Mouse (Mus musculus): ENCODE data around the gene Tmem108.

Gene Tmem108

GRCm38 (mm10) chr9:103549178-103549577 lies 212.5 kb downstream of the Tmem108 start:
- no peak for DNase-seq (ENCODE audit: low spot score in 2 of 2)

GRCm38 (mm10) chr9:103548606-103549005 lies 213.0 kb downstream of the Tmem108 start:
- DNase-seq (ENCODE audit: low spot score in 2 of 2) = no peak

DNA sequence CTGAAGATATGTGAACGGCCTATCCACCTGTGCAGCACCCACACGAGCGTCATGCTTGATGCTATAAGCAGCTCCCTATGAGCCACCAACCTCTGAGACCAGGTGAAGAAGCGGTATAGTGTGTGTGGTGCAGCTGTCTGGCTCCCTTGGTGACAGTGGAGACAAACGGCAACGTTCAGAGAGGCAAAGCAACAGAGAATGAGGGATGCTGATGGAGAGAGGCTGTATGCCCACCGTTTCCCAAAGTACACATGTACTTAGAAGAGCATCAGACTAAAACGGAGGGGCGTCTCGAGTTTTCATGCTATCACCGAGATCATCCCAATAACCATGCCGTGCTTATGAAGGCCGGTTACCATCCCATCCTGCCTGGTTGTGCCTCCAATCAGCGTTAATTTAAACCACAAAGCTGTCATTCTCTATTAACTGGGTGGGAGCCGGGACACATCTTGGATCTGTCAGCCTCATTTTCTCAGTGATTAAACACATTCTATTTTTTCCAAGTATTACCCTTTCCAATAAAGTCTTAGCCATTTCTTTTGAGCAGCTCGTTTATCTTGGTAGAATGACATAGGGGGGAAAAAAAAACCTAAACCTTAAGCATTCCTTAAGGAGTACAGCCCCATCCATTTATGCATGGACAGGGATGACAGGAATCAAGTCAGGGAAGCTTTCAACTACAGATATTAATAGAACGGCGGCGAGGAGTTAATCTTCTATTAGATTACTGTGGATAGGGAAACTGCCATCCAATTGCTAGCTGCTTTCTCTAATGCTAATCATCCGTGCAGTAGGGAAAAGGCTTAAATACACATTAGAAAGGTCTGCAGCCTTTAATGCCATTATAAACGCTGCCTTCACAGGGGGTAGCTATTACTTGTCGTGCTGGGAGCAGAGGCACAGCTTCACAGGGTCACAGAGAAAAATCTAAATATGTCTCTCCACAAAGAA lies 214.7 kb downstream of the Tmem108 start:
- DNase-seq (ENCODE audit: low spot score in 2 of 2) = no peak

DNA sequence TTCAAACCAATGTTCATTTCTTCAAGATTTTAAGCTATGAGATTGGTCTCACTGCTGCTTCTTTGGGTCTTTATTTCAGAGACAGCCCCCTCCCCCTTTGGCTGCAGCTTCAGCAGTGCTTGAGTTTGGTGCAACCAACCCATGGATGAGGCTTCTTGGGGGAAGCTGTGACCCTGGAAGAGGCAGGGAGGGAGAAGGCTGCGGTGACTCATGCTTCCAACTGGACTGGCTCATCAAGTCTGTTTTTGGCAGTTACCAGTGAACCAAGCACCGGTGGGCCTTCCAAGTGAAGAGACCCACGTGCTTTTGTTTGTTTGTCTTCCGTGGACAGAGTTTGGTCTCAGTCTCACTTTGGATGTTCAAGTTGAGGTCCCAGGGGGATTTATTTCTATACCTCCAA lies 215.9 kb downstream of the Tmem108 start:
- DNase-seq (ENCODE audit: low spot score in 2 of 2) = no peak

- no peak for DNase-seq (ENCODE audit: low spot score in 2 of 2)
These were observed 216.4 kb downstream of the Tmem108 start for GRCm38 (mm10) chr9:103545271-103545670.

GRCm38 (mm10) chr9:103544599-103544998 lies 217.0 kb downstream of the Tmem108 start:
- DNase-seq (ENCODE audit: low spot score in 2 of 2) = no peak

- no peak for DNase-seq (ENCODE audit: low spot score in 2 of 2)
These were observed 221.1 kb downstream of the Tmem108 start for GRCm38 (mm10) chr9:103540518-103540917.

DNA sequence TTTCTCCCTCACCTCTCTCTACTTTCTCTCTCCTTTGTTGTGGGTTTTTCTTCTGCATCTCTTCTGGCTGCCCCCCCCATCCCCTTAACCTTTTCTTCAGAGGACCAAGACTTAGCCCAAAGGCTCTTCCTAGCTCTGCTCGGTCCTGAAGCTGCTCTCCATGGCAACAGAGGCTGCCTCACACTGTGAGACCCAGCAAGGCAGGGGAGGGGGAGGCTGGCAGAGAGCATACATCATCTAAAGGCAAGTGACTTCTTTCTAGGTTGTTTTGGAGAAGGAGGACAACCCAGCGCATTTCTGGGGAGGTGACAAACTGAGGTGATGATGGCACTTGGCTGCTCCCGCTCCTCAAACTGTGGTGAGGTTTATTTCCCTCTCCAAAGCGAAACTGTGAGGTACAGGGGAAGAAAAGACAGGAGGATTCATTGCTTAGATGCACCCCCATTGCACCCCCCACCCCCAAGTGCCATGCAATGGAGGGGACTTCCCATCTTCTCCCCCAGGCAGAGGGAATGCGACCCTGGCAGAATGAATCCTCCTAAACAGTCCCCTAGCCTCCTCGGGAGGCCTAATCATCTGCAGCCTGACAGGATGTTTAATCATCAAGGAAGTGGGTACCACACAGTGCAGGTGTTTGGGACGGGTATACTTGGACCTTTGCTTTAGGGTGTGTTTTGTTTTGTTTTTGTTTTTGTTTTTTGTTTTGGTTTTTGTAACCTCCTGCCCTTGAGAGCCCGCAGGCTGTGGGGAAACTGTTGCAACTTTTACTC lies 223.4 kb downstream of the Tmem108 start:
- no peak for DNase-seq (ENCODE audit: low spot score in 2 of 2)

DNA sequence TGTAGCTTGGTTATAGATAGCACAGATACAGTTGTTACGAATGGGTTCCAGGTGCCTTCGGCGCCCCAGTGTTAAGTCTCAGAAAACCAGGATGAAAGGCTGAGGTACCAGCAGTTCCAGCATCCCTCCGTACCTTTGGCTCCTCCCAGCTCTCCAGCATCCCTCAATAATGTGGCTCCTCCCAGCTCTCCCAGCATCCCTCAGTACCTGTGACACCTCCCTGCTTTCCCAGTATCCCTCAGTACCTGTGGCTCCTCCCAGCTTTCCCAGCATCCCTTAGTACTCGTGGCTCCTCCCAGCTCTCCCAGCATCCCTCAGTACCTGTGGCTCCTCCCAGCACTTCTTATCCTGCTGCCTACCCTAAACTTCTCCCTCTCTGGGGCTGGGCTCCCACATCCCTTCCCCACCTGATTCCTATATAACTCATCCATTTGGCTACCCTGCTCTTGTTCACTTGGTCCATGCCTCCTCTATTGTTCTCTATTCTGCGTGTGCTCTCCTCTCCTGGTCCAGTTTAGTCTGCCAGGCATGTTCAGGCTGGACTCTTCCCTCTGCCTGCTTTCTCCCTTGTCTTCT lies 225.5 kb downstream of the Tmem108 start:
- no peak for DNase-seq (ENCODE audit: low spot score in 2 of 2)

GRCm38 (mm10) chr9:103525041-103525537 lies 236.5 kb downstream of the Tmem108 start:
- DNase-seq (ENCODE audit: low spot score in 2 of 2) = no peak

- DNase-seq (ENCODE audit: low spot score in 2 of 2) = no peak
These were observed 237.0 kb downstream of the Tmem108 start for GRCm38 (mm10) chr9:103524600-103524999.

DNA sequence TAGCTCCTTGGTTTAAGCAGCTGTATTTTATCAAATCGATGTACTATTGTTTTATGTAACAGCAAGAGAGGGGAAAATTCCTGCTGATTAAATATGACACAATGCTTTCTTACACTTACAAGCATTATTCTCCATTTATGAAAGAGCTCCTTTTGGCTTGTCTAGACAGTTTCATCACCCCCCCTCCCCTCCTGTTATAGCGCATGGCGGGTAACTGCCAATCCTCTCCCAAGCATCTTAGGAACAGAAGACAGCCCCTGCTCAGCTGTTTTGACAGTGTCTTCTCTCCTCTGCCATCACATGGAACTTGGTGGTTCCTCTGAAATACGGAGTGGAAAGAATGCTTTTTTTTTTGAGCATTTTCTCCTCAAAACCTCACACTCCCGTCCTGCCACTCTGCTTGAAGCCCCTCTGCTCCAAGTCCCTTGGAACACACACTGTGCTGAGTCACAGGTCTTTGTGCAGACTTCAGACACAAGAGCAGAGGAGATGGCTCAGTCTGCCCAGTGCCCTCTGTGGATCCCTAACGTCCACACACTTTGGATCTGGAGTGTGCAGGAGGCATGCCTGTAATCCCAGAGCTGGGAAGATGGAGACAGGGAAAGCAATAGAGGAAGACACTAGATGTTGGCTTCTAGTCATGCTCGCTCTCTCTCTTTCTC lies 237.8 kb downstream of the Tmem108 start:
- DNase-seq (ENCODE audit: low spot score in 2 of 2) = no peak

- no peak for DNase-seq (ENCODE audit: low spot score in 2 of 2)
These were observed 238.6 kb downstream of the Tmem108 start for GRCm38 (mm10) chr9:103523008-103523407.

DNA sequence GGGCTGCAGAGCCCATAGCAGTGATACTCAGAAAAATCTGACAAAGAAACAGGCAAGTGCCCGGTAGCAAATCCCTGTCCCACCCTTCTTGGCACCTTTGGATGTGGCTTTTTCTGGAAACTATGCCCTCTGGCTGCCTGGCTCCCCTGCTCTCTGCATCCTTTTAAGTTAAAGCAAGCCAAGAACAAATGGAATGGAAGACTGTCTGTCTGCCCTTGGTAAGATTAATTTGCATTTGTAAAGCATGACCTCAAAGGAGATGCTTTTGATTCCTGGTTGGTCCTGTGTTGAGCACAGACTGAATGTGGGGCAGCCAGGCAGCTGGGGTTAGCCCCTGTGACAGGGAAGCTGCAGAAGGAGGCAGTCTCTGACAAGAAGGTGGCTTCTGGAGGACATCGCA lies 247.8 kb downstream of the Tmem108 start:
- DNase-seq (ENCODE audit: low spot score in 2 of 2) = no peak

DNA sequence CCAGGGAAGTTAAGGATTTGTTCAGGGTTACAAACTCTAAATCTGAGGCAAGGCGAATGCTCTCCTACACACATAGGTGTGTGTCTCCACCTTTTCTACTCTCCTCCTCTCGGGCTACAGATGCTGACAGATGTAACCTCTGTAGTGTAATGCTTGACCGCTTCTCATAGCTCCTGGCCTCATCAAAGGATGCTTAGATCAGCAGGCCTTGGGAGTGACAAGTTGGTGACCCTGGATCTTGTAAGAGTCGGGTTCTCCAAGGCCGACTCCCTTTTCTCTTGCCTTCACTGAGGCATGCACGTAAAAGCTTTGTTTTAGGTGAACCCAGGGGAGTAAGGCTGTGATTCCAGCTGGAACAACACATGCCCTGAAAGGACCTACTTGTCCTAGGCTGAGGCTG lies 249.4 kb downstream of the Tmem108 start:
- no peak for DNase-seq (ENCODE audit: low spot score in 2 of 2)

- DNase-seq (ENCODE audit: low spot score in 2 of 2) = no peak
These were observed 254.6 kb downstream of the Tmem108 start for GRCm38 (mm10) chr9:103506968-103507584.

- no peak for DNase-seq (ENCODE audit: low spot score in 2 of 2)
These were observed 256.6 kb downstream of the Tmem108 start for GRCm38 (mm10) chr9:103505067-103505466.

DNA sequence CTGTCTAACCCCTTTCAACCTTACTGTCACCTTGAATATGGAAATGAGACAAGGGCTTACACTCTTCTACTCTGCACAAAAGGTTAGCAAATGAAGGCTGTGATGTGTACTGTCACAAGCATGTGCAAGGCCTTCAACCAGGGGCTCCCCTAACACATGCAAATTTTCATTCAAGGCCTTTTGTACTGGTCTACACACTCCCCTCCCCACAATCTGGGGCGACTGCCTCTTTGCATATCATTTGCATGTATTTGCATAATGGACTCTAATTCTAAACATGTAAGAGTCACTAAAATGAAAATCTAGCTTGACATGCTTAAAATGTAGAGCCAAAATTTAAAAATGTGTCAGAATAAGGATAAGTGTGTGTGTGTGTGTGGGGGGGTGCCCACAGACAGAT lies 257.0 kb downstream of the Tmem108 start:
- DNase-seq (ENCODE audit: low spot score in 2 of 2) = no peak

DNA sequence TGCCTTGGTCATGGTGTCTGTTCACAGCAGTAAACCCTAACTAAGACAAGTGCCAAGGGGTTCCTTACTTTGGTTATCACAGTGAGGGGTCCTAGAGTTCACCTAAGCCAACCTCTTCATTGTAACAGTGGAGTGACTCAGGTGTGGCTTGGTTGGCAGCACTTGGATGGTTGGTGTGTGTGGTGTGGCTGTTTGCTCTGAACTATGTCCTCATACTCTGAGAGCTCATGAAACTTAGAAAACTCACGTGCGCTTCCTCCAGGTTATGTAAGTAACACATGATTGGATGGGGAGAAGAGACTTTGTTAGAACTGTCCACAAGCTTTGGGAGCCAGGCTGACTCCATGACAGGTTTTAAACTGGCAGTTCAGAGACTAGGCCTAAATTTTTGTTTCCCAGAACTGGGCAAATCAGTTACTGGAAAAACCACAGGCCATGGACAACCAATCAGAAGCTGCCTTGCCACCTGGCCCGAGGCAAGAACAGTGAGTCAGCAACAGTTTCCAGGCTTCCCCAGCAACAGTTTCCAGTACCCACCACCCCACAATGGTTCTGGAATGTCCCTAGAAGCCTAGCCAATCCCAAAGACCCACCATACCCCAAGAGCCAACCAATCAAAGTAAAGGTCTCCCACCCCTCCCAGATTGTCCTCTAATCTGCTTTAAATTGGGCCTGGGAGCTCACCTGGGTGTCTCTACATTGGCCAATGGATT lies 257.9 kb downstream of the Tmem108 start:
- DNase-seq (ENCODE audit: low spot score in 2 of 2) = no peak

GRCm38 (mm10) chr9:103502655-103503054 lies 259.0 kb downstream of the Tmem108 start:
- no peak for DNase-seq (ENCODE audit: low spot score in 2 of 2)
